Mouse (Mus musculus): ENCODE results near the gene Gm45783. TPM values are rescaled to one million over a fixed set of nuclear protein-coding genes. Genes with fewer than 3 reads are reported as not detected.
"Not testable (repeated sequence)": the region's sequence is repeated elsewhere in the genome, so short reads cannot be mapped to it uniquely, and the experiment has no call there.

The Gm45783 gene
- polyA plus RNA-seq (2014; fragmentation: Nextera tagmentation; extraction: Ambion mirVana): not detected in 2 replicates

- not testable (repeated sequence) for H3K27me3 ChIP-seq (replicated peaks; ENCODE audit: control insufficient read depth, insufficient read depth, low read length); DNase-seq (ENCODE audit: low spot score); H3K36me3 ChIP-seq (ENCODE audit: control insufficient read depth, insufficient read depth, low read length); H3K9me3 ChIP-seq (replicated peaks; ENCODE audit: control insufficient read depth, low read length); H3K4me1 ChIP-seq (ENCODE audit: control insufficient read depth, insufficient read depth, low read length); ATAC-seq; H3K4me2 ChIP-seq (ENCODE audit: low read length); H3K9ac ChIP-seq (ENCODE audit: low read length); H3K27ac ChIP-seq (ENCODE audit: low read depth, low read length); H3K4me3 ChIP-seq (ENCODE audit: low read depth, low read length)
- 58% methylated on average over 12 of the region's 12 CpGs for WGBS
Measured at GRCm38 (mm10) chr7:7374431-7374830, at the start of gene Gm45783. TSS of gene Gm45783 (minus strand) at chr7:7374573.

- H3K27me3 ChIP-seq (replicated peaks; ENCODE audit: control insufficient read depth, insufficient read depth, low read length); H3K36me3 ChIP-seq (ENCODE audit: control insufficient read depth, insufficient read depth, low read length); H3K4me1 ChIP-seq (ENCODE audit: control insufficient read depth, insufficient read depth, low read length); H3K9me3 ChIP-seq (replicated peaks; ENCODE audit: control insufficient read depth, low read length); H3K4me3 ChIP-seq (ENCODE audit: low read depth, low read length); ATAC-seq; DNase-seq (ENCODE audit: low spot score); H3K27ac ChIP-seq (ENCODE audit: low read depth, low read length); H3K4me2 ChIP-seq (ENCODE audit: low read length); H3K9ac ChIP-seq (ENCODE audit: low read length): not testable (repeated sequence)
Measured at GRCm38 (mm10) chr7:7399603-7400002, 25.2 kb upstream of the Gm45783 start, which contains the start of gene Vmn2r31. TSS of gene Vmn2r31 (minus strand) at chr7:7399703.

- not testable (repeated sequence) for H3K4me3 ChIP-seq (ENCODE audit: low read depth, low read length); ATAC-seq; H3K36me3 ChIP-seq (ENCODE audit: control insufficient read depth, insufficient read depth, low read length); DNase-seq (ENCODE audit: low spot score); H3K4me1 ChIP-seq (ENCODE audit: control insufficient read depth, insufficient read depth, low read length); H3K27me3 ChIP-seq (replicated peaks; ENCODE audit: control insufficient read depth, insufficient read depth, low read length); H3K27ac ChIP-seq (ENCODE audit: low read depth, low read length); H3K9me3 ChIP-seq (replicated peaks; ENCODE audit: control insufficient read depth, low read length); H3K4me2 ChIP-seq (ENCODE audit: low read length); H3K9ac ChIP-seq (ENCODE audit: low read length)
- WGBS: no CpG with 5 or more reads among the region's 1 CpGs
Measured at GRCm38 (mm10) chr7:7337509-7337908, 36.9 kb downstream of the Gm45783 start, which contains the start of gene Vmn2r30. TSS of gene Vmn2r30 (minus strand) at chr7:7337609.

- peaks cover 52% of the 10 kb centered on the region for H3K36me3 ChIP-seq (ENCODE audit: control insufficient read depth, insufficient read depth, low read length)
- ATAC-seq (no peak), DNase-seq (ENCODE audit: low spot score) (peak; percentile 44)
- H3K4me3 ChIP-seq (ENCODE audit: low read depth, low read length): no peak overlapping the region
- H3K9me3 ChIP-seq (replicated peaks; ENCODE audit: control insufficient read depth, low read length): peaks cover 3% of the 10 kb centered on the region; the same call in 1 of the 2 replicates
- 80% methylated on average over 16 of the region's 16 CpGs for WGBS
- H3K27me3 ChIP-seq (replicated peaks; ENCODE audit: control insufficient read depth, insufficient read depth, low read length): no peaks in the 10 kb centered on the region
- H3K27ac ChIP-seq (ENCODE audit: low read depth, low read length): no peak overlapping the region
- H3K4me1 ChIP-seq (ENCODE audit: control insufficient read depth, insufficient read depth, low read length): no peaks in the 10 kb centered on the region
- no peak overlapping the region for H3K9ac ChIP-seq (ENCODE audit: low read length)
- H3K4me2 ChIP-seq (ENCODE audit: low read length): no peak overlapping the region
Measured at GRCm38 (mm10) chr7:7295595-7295994, 78.8 kb downstream of the Gm45783 start.

Small RNA genes within 50 kb of the gene (microRNA-seq; reads per million reads assigned to microRNA genes)
- gene Mir5620: 1.1 reads per million

Other genes starting within 250 kb of the Gm45783 start
- gene Zfp773, start 237.8 kb downstream of the Gm45783 start, polyA plus RNA-seq (2014; fragmentation: Nextera tagmentation; extraction: Ambion mirVana): 11.3 and 13.7 TPM in 2 replicates
- gene Zfp418, start 203.2 kb downstream of the Gm45783 start, polyA plus RNA-seq (2014; fragmentation: Nextera tagmentation; extraction: Ambion mirVana): 4.5 and 5.2 TPM in 2 replicates
- gene Zfp772, start 164.6 kb downstream of the Gm45783 start, polyA plus RNA-seq (2014; fragmentation: Nextera tagmentation; extraction: Ambion mirVana): 10.4 and 10.5 TPM in 2 replicates
- 0.52 and 0.93 TPM in 2 replicates for gene Vmn2r29, start 127.2 kb downstream of the Gm45783 start, polyA plus RNA-seq (2014; fragmentation: Nextera tagmentation; extraction: Ambion mirVana)
- gene Gm45844, start 96.3 kb downstream of the Gm45783 start, polyA plus RNA-seq (2014; fragmentation: Nextera tagmentation; extraction: Ambion mirVana): 5.8 and 11.0 TPM in 2 replicates
- gene Clcn4, start 73.7 kb downstream of the Gm45783 start, polyA plus RNA-seq (2014; fragmentation: Nextera tagmentation; extraction: Ambion mirVana): 104 and 142 TPM in 2 replicates
- gene Vmn2r30, start 37.0 kb downstream of the Gm45783 start, polyA plus RNA-seq (2014; fragmentation: Nextera tagmentation; extraction: Ambion mirVana): not detected in 2 replicates
- gene Vmn2r31, start 25.1 kb upstream of the Gm45783 start, polyA plus RNA-seq (2014; fragmentation: Nextera tagmentation; extraction: Ambion mirVana): not detected in 2 replicates
- not detected in 2 replicates for gene Vmn2r32, start 105.4 kb upstream of the Gm45783 start, polyA plus RNA-seq (2014; fragmentation: Nextera tagmentation; extraction: Ambion mirVana)
- gene Vmn2r33, start 192.2 kb upstream of the Gm45783 start, polyA plus RNA-seq (2014; fragmentation: Nextera tagmentation; extraction: Ambion mirVana): not detected in 2 replicates

All from forebrain, embryonic 14.5 days (tissue).